Mouse (Mus musculus) mouse embryonic stem cell (cell line): ENCODE data around the gene Kcnj15.

Experiments used
- in situ Hi-C, 2 experiments: fragments of 300-500 bp; cut with MboI; formaldehyde crosslinking; loops; 1 replicate in 1 of 2; 3 replicates in 1 of 2; pipeline ENCODE4 v1.14.3; 2019 to 2020; ENCODE audit warnings: low sequenced_read_pairs in 2 of 2, low pct_unique_long_range_greater_than_20kb in 1 of 2, mixed read lengths in 1 of 2; ENCODE audit not compliant: unreplicated experiment in 1 of 2

The Kcnj15 gene

DNA sequence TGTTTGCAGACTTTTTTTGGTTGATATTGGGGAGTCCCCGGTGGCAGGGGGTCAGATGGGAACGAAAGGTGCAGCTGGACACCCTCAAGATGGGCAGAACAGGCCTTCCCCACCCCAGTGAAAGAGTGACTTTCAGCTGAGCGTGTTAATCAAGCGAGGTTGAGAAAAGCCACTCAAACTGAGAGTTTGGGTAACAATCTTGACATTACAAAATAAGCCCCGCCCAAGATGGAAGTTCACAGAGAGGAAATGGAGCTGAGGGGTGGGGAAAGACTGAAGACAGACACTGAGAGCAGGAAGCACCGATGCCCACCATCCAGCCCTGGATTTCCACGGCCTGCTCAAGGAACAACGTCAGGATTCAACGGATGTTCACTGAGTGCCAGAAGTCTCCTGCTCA, 91.2 kb downstream of the Kcnj15 start:
- in situ Hi-C loops: loop anchor here (10.0 to 25.0 kb wide), 3 partner anchors 224 to 536 kb away; no protein-coding TSS in a partner anchor

DNA sequence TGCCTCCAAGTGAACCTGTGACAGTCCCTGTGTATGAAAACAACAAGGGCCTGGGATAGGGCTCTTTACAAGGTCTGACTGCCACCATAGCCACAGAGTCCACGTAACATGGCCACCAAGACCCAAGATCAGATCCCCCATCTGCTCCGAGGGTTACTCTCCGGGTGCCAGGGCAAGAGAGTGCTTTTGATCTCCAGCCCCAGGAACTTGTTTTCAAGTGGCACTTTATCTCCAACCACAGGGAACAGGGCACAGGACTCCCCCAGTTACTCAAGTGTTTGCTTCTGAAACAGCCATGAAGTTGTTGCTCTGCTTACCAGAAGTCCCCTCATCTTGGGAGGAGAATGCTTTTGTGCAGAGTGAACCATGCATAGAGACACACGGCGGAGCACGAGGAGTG, 92.0 kb downstream of the Kcnj15 start:
- in situ Hi-C loops: loop anchor here (10.0 to 25.0 kb wide), 3 partner anchors 225 to 537 kb away; no protein-coding TSS in a partner anchor

DNA sequence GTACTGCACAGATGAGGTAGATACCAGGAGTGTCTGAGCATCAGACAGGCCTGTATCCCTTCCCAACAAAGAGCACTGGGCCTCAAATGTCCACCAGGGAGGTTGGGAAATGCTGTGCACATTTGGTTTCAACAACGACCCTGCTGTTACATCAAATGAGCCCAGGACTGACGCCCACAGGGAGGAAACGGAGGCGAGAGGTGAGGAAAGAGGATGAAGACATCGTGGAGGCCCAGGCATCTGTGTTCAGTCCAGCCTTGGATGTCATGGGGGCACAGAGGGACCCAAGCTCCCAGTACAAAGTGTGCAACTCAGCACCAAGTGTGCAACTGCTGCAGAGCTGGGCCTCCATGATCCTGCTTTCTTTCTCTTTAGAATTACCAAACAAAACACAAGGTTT, 92.4 kb downstream of the Kcnj15 start:
- in situ Hi-C loops: loop anchor here (10.0 to 25.0 kb wide), 3 partner anchors 225 to 537 kb away; no protein-coding TSS in a partner anchor
